Mouse (Mus musculus) ES-Bruce4 (cell line): ENCODE data around the gene Slc38a3. TPM values are rescaled to one million over a fixed set of nuclear protein-coding genes. Genes with fewer than 3 reads are reported as not detected.

Source experiments
- H3K27ac ChIP-seq: 2 replicates; pipeline ENCODE4 v1.5.1; 2012; ENCODE audit warnings: low read length, inconsistent platforms; ENCODE audit not compliant: insufficient read depth
- H3K27me3 ChIP-seq: 2 replicates; pipeline ENCODE4 v1.6.1; 2012; ENCODE audit warnings: mild to moderate bottlenecking, low read length, inconsistent platforms; ENCODE audit not compliant: control insufficient read depth, poor library complexity, insufficient read depth, severe bottlenecking
- H3K36me3 ChIP-seq: 2 replicates; pipeline ENCODE4 v1.6.1; 2012; ENCODE audit warnings: inconsistent platforms, mild to moderate bottlenecking, low read length, moderate library complexity; ENCODE audit not compliant: control insufficient read depth, poor library complexity, insufficient read depth, severe bottlenecking
- H3K4me1 ChIP-seq: one replicate; pipeline ENCODE4 v1.8.1; 2011; ENCODE audit warnings: low read length; ENCODE audit not compliant: control insufficient read depth, insufficient read depth
- H3K4me3 ChIP-seq: 2 replicates; pipeline ENCODE4 v1.5.1; 2011; ENCODE audit warnings: low read depth, mild to moderate bottlenecking, low read length
- H3K9ac ChIP-seq: 2 replicates; pipeline ENCODE4 v1.6.1; 2012; ENCODE audit warnings: low read depth, mild to moderate bottlenecking, inconsistent platforms; ENCODE audit not compliant: poor library complexity, severe bottlenecking
- H3K9me3 ChIP-seq: replicated peaks from 2 replicates; pipeline ENCODE4 v1.6.1; 2012; ENCODE audit warnings: mild to moderate bottlenecking, low read length, inconsistent platforms; ENCODE audit not compliant: control insufficient read depth, poor library complexity, insufficient read depth, severe bottlenecking
- CTCF ChIP-seq: IDR thresholded peaks from one replicate; pipeline ENCODE4 v1.8.1; 2011; ENCODE audit warnings: low read depth, low read length
- EP300 ChIP-seq: IDR thresholded peaks from 2 replicates; pipeline ENCODE4 v1.6.1; 2011; ENCODE audit warnings: low read depth, low read length; ENCODE audit not compliant: insufficient read depth
- POLR2A ChIP-seq: IDR thresholded peaks from one replicate; pipeline ENCODE4 v1.8.1; 2011; ENCODE audit warnings: low read length; ENCODE audit not compliant: insufficient read depth
- polyA plus RNA-seq: library from polyadenylated mRNA; stranded (reverse); fragments of >200 nt; gene quantifications from 2 replicates; pipeline ENCODE4 v1.2.4, GENCODE M21; 2011; ENCODE audit warnings: low read depth; ENCODE audit not compliant: missing spikeins, insufficient read depth, insufficient read length

Gene Slc38a3
- polyA plus RNA-seq, 1 experiment = 8.1 TPM

GRCm38 (mm10) chr9:107696106-107696479, 26.8 kb upstream of the Slc38a3 start:
- TF ChIP-seq POLR2A (no peak), CTCF (no peak), EP300 (no peak)
- no peak overlapping the region for H3K9ac ChIP-seq
- H3K4me1 ChIP-seq = no peaks in the 10 kb centered on the region
- no peaks in the 10 kb centered on the region for H3K36me3 ChIP-seq
- H3K9me3 ChIP-seq = no peaks in the 10 kb centered on the region
- no peak overlapping the region for H3K4me3 ChIP-seq
- H3K27ac ChIP-seq = no peak overlapping the region
- no peaks in the 10 kb centered on the region for H3K27me3 ChIP-seq

- Histone ChIP-seq H3K27me3 (no peaks in the 10 kb centered on the region), H3K36me3 (no peaks in the 10 kb centered on the region), H3K4me3 (no peak overlapping the region), H3K4me1 (no peaks in the 10 kb centered on the region), H3K9me3 (no peaks in the 10 kb centered on the region), H3K27ac (no peak overlapping the region), H3K9ac (no peak overlapping the region)
- TF ChIP-seq EP300 = no peak
- no peak for TF ChIP-seq POLR2A
- TF ChIP-seq CTCF = no peak
Observed at GRCm38 (mm10) chr9:107695441-107696105, 26.2 kb upstream of the Slc38a3 start.

DNA sequence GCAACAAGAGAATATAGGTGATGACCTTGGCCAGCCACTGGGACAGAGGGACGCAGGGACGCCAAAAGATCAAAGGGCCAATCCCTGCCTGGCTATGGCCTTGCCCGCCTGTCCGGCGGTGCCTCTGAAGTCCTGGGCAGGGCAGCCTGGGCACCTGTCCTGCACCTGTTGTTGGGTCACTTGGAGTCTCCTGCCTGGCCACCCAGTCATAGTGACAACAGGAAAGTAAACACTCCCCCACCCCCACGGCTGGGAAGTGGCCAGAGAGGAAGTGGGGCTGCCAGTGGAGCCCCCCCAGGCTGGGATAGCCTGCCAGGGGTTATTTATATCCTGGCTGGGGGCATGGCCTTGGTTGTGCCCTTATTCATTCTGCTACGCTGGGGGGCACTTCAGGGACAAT, 25.3 kb upstream of the Slc38a3 start:
- H3K9ac ChIP-seq = no peak overlapping the region
- H3K27ac ChIP-seq = no peak overlapping the region
- no peaks in the 10 kb centered on the region for H3K4me1 ChIP-seq
- H3K9me3 ChIP-seq = no peaks in the 10 kb centered on the region
- TF ChIP-seq EP300 = no peak
- no peak for TF ChIP-seq CTCF
- no peak for TF ChIP-seq POLR2A
- no peak overlapping the region for H3K4me3 ChIP-seq
- H3K36me3 ChIP-seq = no peaks in the 10 kb centered on the region
- no peaks in the 10 kb centered on the region for H3K27me3 ChIP-seq

GRCm38 (mm10) chr9:107693433-107693987, 24.2 kb upstream of the Slc38a3 start:
- H3K27me3 ChIP-seq = no peaks in the 10 kb centered on the region
- TF ChIP-seq EP300 (no peak), POLR2A (no peak), CTCF (no peak)
- H3K27ac ChIP-seq = no peak overlapping the region
- no peak overlapping the region for H3K9ac ChIP-seq
- no peaks in the 10 kb centered on the region for H3K36me3 ChIP-seq
- H3K4me3 ChIP-seq = no peak overlapping the region
- H3K9me3 ChIP-seq = no peaks in the 10 kb centered on the region
- H3K4me1 ChIP-seq = no peaks in the 10 kb centered on the region

GRCm38 (mm10) chr9:107692785-107693184, 23.5 kb upstream of the Slc38a3 start:
- no peak overlapping the region for H3K4me3 ChIP-seq
- no peaks in the 10 kb centered on the region for H3K36me3 ChIP-seq
- H3K9me3 ChIP-seq = no peaks in the 10 kb centered on the region
- no peaks in the 10 kb centered on the region for H3K4me1 ChIP-seq
- no peak for TF ChIP-seq CTCF
- TF ChIP-seq EP300 = no peak
- no peak for TF ChIP-seq POLR2A
- no peak overlapping the region for H3K27ac ChIP-seq
- no peak overlapping the region for H3K9ac ChIP-seq
- no peaks in the 10 kb centered on the region for H3K27me3 ChIP-seq

DNA sequence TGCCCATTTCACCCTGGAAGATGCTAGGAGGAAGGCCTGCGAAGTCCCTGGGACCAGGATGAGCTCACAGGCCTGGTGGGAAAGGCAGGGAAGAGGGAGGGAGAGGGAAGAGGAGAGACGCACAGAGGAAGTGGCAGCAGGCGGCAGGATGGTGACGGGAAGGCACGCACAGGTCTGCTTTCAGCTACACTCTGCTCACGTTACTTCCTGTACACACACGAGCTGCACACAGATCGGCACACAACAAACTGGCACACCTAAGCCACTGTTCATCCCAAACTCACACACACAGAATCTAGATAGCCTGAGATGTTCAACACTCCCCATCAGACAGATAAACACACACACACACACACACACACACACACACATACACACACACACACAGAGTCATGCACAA, 21.1 kb upstream of the Slc38a3 start:
- no peaks in the 10 kb centered on the region for H3K36me3 ChIP-seq

More for the DNA sequence above, 21.1 kb upstream of the Slc38a3 start:
- Histone ChIP-seq H3K9ac (no peak overlapping the region), H3K27me3 (no peaks in the 10 kb centered on the region), H3K27ac (no peak overlapping the region), H3K4me1 (no peaks in the 10 kb centered on the region), H3K4me3 (no peak overlapping the region), H3K9me3 (no peaks in the 10 kb centered on the region)
- TF ChIP-seq CTCF = no peak
- no peak for TF ChIP-seq POLR2A
- no peak for TF ChIP-seq EP300
